ENCODE assay signal across 11 mouse cellular contexts in genomic region chr10:30587037-30587436, GRCm38 (mm10). TPM values are rescaled to one million over a fixed set of nuclear protein-coding genes. Genes with fewer than 3 reads are reported as not detected.
DNase-seq lines count a peak whose midpoint lies in the region; ATAC-seq and TF ChIP-seq lines count a peak whose summit lies in the region.
"Had no signal": no experiment of that assay in that cellular context is flagged by ENCODE, and none has a peak within 500 bp of the region (broad histone marks: within the 10 kb centered on the region; RNA-seq: fewer than 3 reads in every experiment).

No protein-coding gene starts in this region.

- H3K9me3 ChIP-seq in embryonic facial prominence, embryonic 11.5 days (replicated peaks; ENCODE audit: control insufficient read depth, low read length), result no peaks in the 10 kb centered on the region
- no peaks in the 10 kb centered on the region for H3K9me3 ChIP-seq in embryonic facial prominence, embryonic 10.5 days
- H3K9me3 ChIP-seq in liver, embryonic 12.5 days (replicated peaks), result no peaks in the 10 kb centered on the region
- no peaks in the 10 kb centered on the region for H3K9me3 ChIP-seq in liver, postnatal 0 days (ENCODE audit: low read length)
- H3K9me3 ChIP-seq: limb, embryonic 13.5 days had no signal

- H3K4me1 ChIP-seq in embryonic facial prominence, embryonic 11.5 days (ENCODE audit: control insufficient read depth, insufficient read depth, low read length), result no peaks in the 10 kb centered on the region
- H3K4me1 ChIP-seq in embryonic facial prominence, embryonic 10.5 days, result no peaks in the 10 kb centered on the region
- H3K4me1 ChIP-seq in liver, embryonic 12.5 days, result peaks cover 3% of the 10 kb centered on the region
- H3K4me1 ChIP-seq in liver, postnatal 0 days (ENCODE audit: insufficient read depth), result no peaks in the 10 kb centered on the region
- H3K4me1 ChIP-seq: limb, embryonic 13.5 days had no signal

- peak; percentile 26 for DNase-seq in embryonic facial prominence, embryonic 11.5 days (ENCODE audit: low spot score)
- DNase-seq in embryonic facial prominence, embryonic 10.5 days (ENCODE audit: low spot score), result no peak
- DNase-seq in liver (no peak), R1 (ENCODE audit: low read depth, low spot score) (peak; percentile 25)
- DNase-seq in liver, postnatal 0 days, result no peak
- no peak for DNase-seq in adrenal gland, adult 8-10 months
- DNase-seq in heart, postnatal 36 days, result no peak
- DNase-seq: spleen, adult 18-20 months had no signal

- 79% methylated on average over 5 of the region's 5 CpGs for WGBS in embryonic facial prominence, embryonic 11.5 days
- WGBS in embryonic facial prominence, embryonic 10.5 days, result 80% methylated on average over 5 of the region's 5 CpGs
- WGBS in liver, embryonic 12.5 days (ENCODE audit: insufficient replicate concordance), result 74% methylated on average over 5 of the region's 5 CpGs
- 69% methylated on average over 5 of the region's 5 CpGs for WGBS in liver, postnatal 0 days (ENCODE audit: insufficient replicate concordance)

- no peak overlapping the region for H3K4me2 ChIP-seq in embryonic facial prominence, embryonic 11.5 days (ENCODE audit: low read depth, low read length)
- H3K4me2 ChIP-seq in liver, embryonic 12.5 days, result no peak overlapping the region
- no peak overlapping the region for H3K4me2 ChIP-seq in liver, postnatal 0 days (ENCODE audit: low read depth, low read length)
- H3K4me2 ChIP-seq: limb, embryonic 13.5 days had no signal

- no peak overlapping the region for H3K9ac ChIP-seq in embryonic facial prominence, embryonic 11.5 days (replicated peaks; ENCODE audit: low read length)
- no peak overlapping the region for H3K9ac ChIP-seq in liver, embryonic 12.5 days
- H3K9ac ChIP-seq in liver, postnatal 0 days (replicated peaks), result no peak overlapping the region
- H3K9ac ChIP-seq: limb, embryonic 13.5 days had no signal

- H3K36me3 ChIP-seq in embryonic facial prominence, embryonic 11.5 days (replicated peaks; ENCODE audit: control insufficient read depth, insufficient read depth, low read depth, low read length), result no peaks in the 10 kb centered on the region; the same call in 1 of the 2 replicates
- peaks cover 81% of the 10 kb centered on the region for H3K36me3 ChIP-seq in embryonic facial prominence, embryonic 10.5 days (replicated peaks)
- peaks cover 81% of the 10 kb centered on the region for H3K36me3 ChIP-seq in liver, embryonic 12.5 days
- H3K36me3 ChIP-seq in liver, postnatal 0 days (replicated peaks; ENCODE audit: insufficient read depth, low read length), result peaks cover 9% of the 10 kb centered on the region

- ATAC-seq in embryonic facial prominence, embryonic 11.5 days (replicated peaks; ENCODE audit: insufficient number of reproducible peaks, low FRiP score, low TSS enrichment, low read depth), result no peak
- 0 out of 2 replicates have a peak, but pooled peaks have one; percentile 44 for ATAC-seq in liver, embryonic 12.5 days
- ATAC-seq in liver, postnatal 0 days, result no peak

- no peak overlapping the region for H3K27ac ChIP-seq in embryonic facial prominence, embryonic 11.5 days (replicated peaks; ENCODE audit: low read depth, low read length)
- no peak overlapping the region for H3K27ac ChIP-seq in embryonic facial prominence, embryonic 10.5 days (replicated peaks)
- H3K27ac ChIP-seq in liver, embryonic 12.5 days, result no peak overlapping the region
- no peak overlapping the region for H3K27ac ChIP-seq in liver, postnatal 0 days (ENCODE audit: low read depth)
- H3K27ac ChIP-seq: limb, embryonic 13.5 days had no signal

- TF ChIP-seq CTCF in liver, postnatal 0 days (IDR thresholded peaks at IDR 0.05; ENCODE audit: low read depth), result peak; percentile 22; the same call in 1 of the 2 replicates

- no peaks in the 10 kb centered on the region for H3K27me3 ChIP-seq in embryonic facial prominence, embryonic 11.5 days (ENCODE audit: control insufficient read depth, insufficient read depth, low read length)
- H3K27me3 ChIP-seq in embryonic facial prominence, embryonic 10.5 days (replicated peaks; ENCODE audit: low read depth, poor library complexity, severe bottlenecking), result no peaks in the 10 kb centered on the region
- no peaks in the 10 kb centered on the region for H3K27me3 ChIP-seq in liver, embryonic 12.5 days (replicated peaks)
- H3K27me3 ChIP-seq in liver, postnatal 0 days (ENCODE audit: insufficient read depth, low read length), result no peaks in the 10 kb centered on the region
- H3K27me3 ChIP-seq: limb, embryonic 13.5 days had no signal

- intact Hi-C loops in heart, postnatal 36 days (cut with DNase I), result no loop called here

- no peak overlapping the region for H3K4me3 ChIP-seq in embryonic facial prominence, embryonic 11.5 days (ENCODE audit: low read depth, low read length)
- no peak overlapping the region for H3K4me3 ChIP-seq in embryonic facial prominence, embryonic 10.5 days
- H3K4me3 ChIP-seq in liver, embryonic 12.5 days, result no peak overlapping the region
- H3K4me3 ChIP-seq in liver, postnatal 0 days (ENCODE audit: low read depth, low read length), result no peak overlapping the region
- H3K4me3 ChIP-seq: erythroblast, embryonic 14.5 days; limb, embryonic 13.5 days had no signal

- no peak for TF ChIP-seq EP300 in liver, postnatal 0 days (IDR thresholded peaks at IDR 0.05; ENCODE audit: low read depth)

RNA-seq across cellular contexts. Expression of gene Trmt11, which starts 13.5 kb away (rescaled TPM):
- 32.2 and 34.4 TPM in 2 replicates for polyA plus RNA-seq in embryonic facial prominence, embryonic 11.5 days (2014; fragmentation: Nextera tagmentation; extraction: Ambion mirVana)
- polyA plus RNA-seq in embryonic facial prominence, embryonic 10.5 days (2016; fragmentation: Nextera tagmentation; extraction: Ambion mirVana), result 30.9 and 31.8 TPM in 2 replicates
- 25.3 and 27.9 TPM in 2 replicates for polyA plus RNA-seq in liver, embryonic 12.5 days (2016; fragmentation: Nextera tagmentation; extraction: Ambion mirVana)
- 9.9 and 10.2 TPM in 2 replicates for polyA plus RNA-seq in liver, postnatal 0 days (2015; fragmentation: Nextera tagmentation; extraction: Ambion mirVana)
- 10 to 100 TPM in 3 of 4 experiments, 1 to 10 TPM in 1; 8.0 to 14.6 (median 12.6) TPM for total RNA-seq in adrenal gland, adult 8-10 months (2022)
- total RNA-seq in heart, postnatal 36 days (2021), result 1 to 10 TPM; 6.1 to 6.4 TPM

RNA-seq across cellular contexts. Expression of gene Hint3, which starts 42.4 kb away (rescaled TPM):
- polyA plus RNA-seq in embryonic facial prominence, embryonic 11.5 days (2014; fragmentation: Nextera tagmentation; extraction: Ambion mirVana), result 16.2 and 18.5 TPM in 2 replicates
- polyA plus RNA-seq in embryonic facial prominence, embryonic 10.5 days (2016; fragmentation: Nextera tagmentation; extraction: Ambion mirVana), result 14.2 TPM in 2 replicates
- polyA plus RNA-seq in liver, embryonic 12.5 days (2016; fragmentation: Nextera tagmentation; extraction: Ambion mirVana), result 14.0 and 18.1 TPM in 2 replicates
- polyA plus RNA-seq in liver, postnatal 0 days (2015; fragmentation: Nextera tagmentation; extraction: Ambion mirVana), result 38.9 and 39.5 TPM in 2 replicates
- total RNA-seq in adrenal gland, adult 8-10 months (2022), result 10 to 100 TPM; 42.0 to 61.2 (median 52.4) TPM
- 10 to 100 TPM; 79.6 to 89.7 TPM for total RNA-seq in heart, postnatal 36 days (2021)

Comparison
In these comparisons a context has a peak if more than half of its experiments do, and no peak if none do; other contexts are left out.
1. DNase-seq: peak in embryonic facial prominence, embryonic 11.5 days (single experiment) and R1 (single experiment); none in embryonic facial prominence, embryonic 10.5 days (single experiment), liver (single experiment), liver, postnatal 0 days (single experiment), adrenal gland, adult 8-10 months (single experiment) and heart, postnatal 36 days (0 of 2).